Mouse (Mus musculus) mesoderm, embryonic 11.5 days (tissue): ENCODE data around the gene Defb43.

Experiments used
- DNase-seq: peaks from one replicate; pipeline ENCODE4 v3.0.0-alpha.2; 2012; ENCODE audit warnings: low read depth, low spot score

Defb43 gene

DNA sequence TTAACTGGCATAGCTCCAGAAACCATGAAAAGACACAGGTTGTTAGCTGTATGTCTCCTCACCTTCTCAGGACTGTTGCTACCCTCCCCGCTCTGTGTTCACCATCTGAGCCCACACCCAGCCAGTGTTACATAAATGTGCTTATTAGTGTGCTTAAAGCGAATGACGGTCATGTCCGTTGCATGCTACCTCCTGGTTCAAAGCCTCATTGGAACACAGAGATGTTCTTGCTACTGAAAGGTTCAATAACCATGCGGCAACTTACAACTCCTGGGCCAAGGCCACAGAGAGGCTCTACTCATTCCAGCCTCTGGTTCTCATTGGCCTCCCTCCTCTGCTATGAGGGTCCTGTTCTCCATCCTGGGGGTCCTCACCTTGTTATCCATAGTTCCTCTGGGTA lies at the start of gene Defb43:
Defb43 (plus strand) TSS at position 301 of the 400 bp plus-strand sequence.
- no peak for DNase-seq

DNA sequence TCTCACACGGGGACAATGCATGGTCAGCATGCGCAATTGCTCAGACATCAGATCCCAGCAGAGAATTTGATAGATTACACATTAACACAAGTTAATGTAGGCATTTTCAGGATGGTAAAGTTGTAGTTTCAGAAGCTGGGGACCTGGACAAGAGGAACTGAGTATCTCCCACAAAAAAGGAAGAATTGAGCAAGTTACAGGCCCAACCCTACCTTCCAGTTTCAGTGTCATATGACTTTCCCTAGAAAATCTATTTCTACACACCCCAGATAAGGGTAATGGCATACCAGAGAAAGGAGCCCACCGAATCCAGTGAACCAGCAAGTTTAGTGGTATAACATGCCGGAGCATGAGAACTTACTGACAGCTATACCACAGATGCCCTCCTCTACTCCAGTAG lies 47.9 kb upstream of the Defb43 start:
- no peak for DNase-seq

DNA sequence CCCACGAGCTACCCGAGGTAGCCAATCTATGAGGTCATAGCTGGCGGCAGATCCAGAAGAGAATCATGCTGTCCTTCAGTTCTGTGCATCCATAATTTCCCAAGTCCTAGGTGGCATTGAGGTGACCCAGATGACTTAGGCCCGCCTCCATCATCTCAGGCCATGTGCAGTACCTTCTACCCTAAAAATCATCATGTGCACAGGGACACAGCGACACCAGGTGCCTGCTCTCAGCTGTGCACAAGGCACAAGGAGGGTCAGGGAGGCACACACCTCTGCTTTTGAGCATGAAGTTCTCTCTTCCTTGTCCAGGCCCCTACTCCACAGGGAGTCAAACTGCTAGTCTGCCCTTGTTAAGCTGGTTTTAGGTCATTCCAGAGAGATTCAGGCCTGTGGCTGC lies 46.2 kb upstream of the Defb43 start:
- DNase-seq, result no peak

DNA sequence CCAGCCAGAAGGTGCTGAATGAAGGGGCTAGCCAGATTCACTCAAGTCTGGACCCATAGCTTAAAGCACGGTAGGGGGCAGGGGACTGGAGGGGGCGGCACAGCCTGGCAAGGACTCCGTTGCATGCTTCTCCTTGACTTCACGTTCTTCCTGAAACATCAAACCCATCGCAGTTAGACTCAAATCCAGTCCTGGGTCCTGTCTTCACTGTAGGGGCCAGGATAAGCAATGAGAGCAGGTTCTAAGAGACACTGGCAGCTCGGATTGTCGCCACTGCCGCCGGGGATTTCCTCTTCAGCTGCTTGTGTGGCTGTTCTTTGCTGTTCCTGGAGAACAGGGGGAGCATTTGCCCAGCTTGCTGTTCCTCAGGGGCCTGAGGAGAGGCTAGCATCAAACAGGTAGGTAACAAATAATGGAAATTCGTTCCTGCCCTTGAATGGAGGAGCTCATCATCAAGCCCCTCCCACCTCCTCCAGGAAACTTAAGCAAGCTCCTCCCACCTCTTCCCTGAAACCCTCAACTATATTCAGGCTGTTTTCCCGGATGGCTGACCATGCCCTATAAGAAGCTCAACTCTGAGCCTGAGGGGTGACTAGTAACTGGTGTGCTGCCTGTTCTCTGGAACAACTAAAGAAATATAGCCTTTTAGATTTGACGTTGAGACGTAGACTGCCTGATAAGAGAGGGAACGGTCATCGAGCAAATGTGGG lies 45.6 kb upstream of the Defb43 start:
- DNase-seq, result no peak

DNA sequence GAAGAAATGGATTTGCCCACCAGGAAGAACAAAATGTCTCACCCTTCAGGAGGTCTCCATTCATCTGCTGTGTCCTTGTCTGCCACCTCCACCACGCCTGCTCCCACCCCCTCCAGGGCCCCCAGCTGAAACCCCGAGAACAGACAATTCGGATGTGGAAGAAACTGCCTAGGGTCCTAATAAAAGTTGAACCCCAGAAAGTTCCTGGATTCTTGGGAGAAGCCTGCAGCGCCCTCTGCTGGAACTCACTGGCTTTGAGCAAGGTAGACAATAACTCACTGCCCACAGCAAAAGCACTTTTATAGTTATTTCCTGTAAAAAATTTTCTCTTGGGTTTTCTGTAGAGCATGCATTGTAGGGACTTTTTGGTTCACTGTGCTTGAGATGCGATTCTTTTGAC lies 36.5 kb upstream of the Defb43 start:
- DNase-seq, result peak; percentile 76

DNA sequence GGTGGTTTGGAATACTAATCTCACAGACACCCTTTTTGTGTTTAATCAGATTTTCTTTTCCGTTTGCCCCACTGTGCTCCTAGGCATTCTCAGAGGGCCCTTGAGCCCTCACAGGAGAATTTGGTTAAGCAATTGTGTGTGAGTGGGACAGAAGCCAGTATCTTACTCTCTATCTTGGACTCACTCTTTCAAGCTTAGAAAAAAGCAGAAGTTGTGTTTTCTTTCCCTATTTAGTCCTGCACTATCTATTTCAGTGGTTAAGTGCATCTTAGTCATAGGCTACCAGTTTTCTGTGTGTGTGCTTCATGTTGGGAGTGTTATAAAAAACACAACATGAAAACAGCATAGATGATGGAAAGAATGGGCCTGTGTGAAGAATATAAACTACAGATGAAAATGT lies 31.8 kb upstream of the Defb43 start:
- no peak for DNase-seq

DNA sequence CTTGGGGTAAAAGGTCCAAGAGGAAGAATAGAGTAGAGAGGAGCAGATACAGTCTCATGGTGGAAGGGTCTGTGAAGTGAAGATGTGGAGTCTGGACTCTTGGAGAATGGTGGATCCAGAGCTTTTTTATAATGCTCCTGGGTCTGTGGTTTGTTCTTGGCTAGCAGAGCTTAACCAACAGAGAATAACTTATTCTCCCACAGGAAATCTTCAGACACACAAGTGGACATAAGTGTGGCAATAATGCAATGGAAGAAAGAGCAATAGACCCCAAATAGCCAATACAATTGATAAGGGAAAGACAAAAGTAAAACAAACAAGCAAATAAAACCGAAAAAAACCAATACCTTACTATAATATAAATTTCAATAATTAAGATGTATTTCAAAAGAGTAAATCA lies 27.2 kb upstream of the Defb43 start, which contains the start of gene Defb48:
Defb48 (minus strand) TSS at position 101 of the 400 bp plus-strand sequence.
- DNase-seq, result no peak

DNA sequence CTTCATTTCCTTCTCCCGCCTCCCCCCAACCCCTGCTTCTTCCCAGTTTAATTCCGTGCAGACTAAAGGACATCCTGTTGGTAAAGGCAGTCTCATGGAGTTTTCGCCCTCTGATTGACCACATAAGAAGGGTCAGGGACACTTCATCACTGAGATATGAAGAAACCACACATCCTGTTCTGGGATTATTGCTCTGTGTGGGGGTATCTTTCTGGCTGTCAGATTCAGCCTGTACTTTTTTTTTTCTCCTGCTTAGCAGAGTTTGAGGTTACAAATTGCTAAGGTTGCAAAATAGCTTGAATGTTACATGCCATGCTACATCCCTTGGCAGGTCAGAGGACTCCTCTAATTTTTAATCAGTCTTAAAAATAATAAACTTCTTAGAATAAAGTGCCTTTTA lies 20.3 kb upstream of the Defb43 start:
- DNase-seq, result no peak

DNA sequence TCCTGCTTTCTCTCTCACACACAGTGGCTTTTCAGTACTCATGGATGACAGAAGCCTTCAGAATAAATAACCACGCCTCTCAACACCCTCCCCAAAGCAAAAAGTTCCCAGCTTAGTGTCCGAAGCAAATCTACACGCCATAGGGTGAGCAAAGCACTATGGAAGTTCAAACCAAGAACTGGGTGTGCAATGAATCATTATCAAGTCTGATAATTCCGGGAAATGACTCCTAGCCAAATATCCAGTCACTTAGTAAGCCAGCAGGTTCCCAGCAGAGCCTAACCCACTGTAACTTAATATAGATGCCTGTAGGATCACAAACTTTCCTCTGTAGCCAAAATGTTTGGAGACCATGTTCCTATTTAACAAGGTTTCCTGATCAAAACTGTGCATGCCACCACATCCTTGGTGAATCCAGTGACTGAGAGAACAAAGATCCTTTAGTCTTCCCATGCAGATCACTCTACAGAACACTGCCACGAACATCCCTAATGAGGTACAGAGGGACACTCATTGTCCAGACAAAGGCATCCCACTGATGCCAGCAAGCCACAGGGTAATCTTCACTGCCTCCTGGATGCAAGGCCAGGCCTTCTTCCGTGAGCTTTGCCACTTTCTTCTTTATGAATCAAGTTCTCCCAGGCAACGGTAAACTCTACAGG lies 19.6 kb upstream of the Defb43 start:
- DNase-seq, result no peak

DNA sequence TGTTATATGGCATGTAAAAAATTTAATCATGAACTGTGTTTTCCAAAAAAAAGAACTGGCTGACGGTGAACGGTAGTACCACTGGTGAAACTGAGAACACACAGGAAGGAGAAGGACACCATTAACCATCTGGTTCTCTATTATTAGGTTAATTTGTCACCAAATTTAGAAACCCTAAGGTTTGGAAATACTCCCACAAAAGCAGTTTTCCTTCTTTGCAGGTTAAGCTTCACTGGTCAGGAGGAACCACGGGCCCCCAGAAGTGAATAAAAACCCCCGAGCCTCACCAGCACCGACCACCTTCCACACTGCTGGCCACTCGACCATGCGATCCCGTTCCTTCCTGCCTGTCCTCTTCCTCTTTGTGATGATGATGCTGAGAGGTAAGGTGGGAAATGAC lies 13.8 kb upstream of the Defb43 start, which contains the start of gene Defb47:
Defb47 (plus strand) TSS at position 301 of the 400 bp plus-strand sequence.
- DNase-seq, result no peak

DNA sequence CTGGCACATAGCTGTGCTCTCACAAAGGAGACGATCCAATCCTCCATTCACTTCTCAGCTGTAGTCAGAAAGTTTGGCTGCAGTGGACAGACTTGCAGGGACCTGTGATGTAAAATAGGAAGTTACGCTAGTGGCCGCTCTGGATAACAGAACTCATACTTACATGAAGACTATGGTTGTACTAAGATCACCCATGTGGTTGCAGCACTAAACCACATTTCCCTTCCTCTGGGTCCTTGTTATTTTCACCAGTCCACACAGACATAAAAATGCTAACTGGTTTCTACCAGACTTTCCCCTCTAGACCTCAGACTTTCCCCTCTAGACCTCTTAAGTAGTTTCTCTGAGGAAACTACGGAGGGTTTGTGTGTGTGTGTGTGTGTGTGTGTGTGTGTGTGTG lies 12.6 kb upstream of the Defb43 start:
- no peak for DNase-seq

DNA sequence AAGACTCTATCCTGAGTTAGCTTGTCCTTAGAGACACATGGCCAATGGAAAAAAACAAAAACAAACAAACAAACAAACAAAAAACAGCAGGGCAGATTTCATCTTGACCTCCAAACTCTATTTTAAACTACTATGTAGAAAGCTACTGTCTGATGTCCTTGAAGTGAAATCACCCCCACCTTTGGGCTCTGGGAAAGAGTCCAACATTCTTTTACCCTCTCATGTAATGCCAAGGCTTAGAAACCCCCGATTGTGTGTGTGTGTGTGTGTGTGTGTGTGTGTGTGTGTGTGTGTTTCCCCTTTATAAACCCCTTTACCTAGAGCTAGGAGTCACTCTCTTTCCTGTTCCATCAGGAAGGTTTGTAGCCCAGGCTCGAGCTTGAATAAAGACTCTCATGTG lies 9.0 kb upstream of the Defb43 start:
- DNase-seq, result no peak

DNA sequence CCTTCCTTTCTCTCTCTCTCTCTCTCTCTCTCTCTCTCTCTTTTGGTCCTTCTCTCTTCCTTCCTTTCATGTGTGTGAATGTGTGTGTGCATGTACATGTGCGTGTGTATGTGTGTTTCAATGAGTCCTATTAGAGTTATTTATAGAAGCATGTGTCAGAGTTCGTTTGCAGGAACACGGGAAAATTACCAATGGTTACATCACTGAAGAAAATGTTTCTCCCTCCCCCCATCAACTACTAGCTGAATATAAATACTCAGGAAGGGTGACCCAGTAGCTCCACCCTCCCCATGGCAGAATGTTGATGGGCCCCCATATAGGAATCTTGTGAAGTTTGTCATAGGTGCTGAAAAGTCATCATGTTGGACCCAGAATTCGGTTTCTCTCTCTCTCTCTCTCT lies 1.5 kb downstream of the Defb43 start:
- DNase-seq, result no peak

DNA sequence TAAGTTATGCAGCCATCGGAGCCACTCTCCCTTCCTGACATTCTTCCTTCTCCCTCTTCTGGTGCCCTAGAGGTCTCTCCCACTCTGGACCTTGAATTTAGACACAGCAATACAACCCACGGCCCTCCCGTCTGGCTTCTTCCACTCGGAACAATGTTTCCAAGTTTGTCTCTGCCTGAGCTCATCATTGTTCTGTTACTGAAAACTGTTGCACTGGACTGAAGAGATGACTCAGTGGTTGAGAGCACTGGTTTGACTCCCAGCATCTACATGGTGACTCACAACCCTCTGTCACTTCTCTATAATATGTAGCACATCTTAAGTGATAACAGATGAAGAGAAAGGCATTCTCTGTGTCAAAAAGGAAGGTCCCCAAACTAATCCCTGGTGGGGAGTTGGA lies 3.1 kb downstream of the Defb43 start:
- DNase-seq, result no peak

DNA sequence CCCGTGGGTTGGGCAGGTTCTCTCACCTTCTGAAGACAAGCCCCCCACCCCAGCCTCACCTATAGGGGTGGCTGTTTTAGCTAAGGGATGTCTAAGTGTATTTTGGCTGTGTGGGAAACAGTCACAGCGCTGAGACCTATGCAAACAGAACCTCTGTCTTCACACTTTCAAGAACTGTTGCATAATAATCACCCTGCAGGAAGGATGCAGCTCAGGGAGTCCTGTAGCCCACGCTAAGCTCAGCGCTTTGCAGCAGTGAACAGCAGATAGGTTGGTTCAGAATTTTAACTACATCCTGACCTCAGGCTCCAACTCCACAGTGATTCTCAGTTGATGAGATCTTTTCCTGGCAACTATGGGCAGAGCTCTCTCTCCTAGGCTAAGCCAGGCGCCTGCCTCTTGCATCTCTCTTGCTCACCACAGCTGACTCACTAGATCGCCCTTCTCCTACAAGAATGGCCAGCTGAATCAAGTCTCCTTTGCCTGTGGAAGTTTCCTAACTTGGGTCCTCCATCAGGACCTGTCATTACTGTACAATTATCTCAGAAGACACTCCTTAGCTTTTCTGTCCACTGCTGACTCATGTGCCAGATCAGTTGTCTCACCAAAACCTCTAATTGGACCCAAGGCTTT lies 9.1 kb downstream of the Defb43 start:
- no peak for DNase-seq

DNA sequence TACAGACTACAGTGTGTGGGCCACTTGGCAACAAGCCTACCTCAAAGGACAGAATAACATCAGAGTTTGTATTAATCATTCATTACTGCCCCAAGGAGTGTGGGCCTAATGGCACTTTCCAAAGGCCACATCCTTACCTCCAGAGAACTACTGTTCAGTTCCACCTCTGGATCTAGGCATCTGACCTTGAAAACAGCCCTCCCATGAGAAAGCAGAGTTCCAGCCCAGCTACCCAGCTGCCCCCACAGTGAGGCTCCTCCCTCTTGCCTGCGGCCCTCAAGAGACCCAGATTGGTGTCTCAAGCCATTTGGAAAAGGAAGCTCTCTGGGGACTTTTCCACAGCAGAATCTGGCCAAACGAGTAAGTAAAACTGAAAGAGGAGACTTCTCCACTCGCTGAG lies 35.1 kb downstream of the Defb43 start, which contains the start of gene Defb42:
Defb42 (plus strand) TSS at position 301 of the 400 bp plus-strand sequence.
- DNase-seq, result no peak

DNA sequence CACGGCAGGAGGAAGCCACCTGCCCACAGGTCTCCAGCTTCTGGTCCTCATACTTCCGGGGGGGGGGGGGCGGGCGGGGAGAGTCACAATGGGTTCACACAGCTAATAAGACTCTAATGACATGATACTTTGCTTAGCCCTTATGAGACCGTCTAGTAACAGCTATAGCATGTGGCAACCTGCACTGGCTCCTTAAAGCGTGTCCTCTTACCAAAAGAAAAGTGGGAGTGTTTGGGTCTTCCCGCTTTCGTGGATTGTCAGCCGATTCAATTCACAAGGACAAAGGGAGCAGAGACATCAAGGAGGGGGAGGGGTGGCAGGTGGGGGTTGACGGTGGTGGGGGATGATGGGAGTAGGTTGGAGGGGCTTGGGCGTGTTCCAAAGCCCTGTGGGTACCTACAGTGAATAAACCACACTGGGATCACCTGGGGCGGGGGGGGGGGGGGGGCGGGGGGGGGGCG lies 38.4 kb downstream of the Defb43 start, which contains the start of gene Defb30:
Defb30 (minus strand) TSS at position 51 of the 461 bp plus-strand sequence.
- DNase-seq, result no peak

DNA sequence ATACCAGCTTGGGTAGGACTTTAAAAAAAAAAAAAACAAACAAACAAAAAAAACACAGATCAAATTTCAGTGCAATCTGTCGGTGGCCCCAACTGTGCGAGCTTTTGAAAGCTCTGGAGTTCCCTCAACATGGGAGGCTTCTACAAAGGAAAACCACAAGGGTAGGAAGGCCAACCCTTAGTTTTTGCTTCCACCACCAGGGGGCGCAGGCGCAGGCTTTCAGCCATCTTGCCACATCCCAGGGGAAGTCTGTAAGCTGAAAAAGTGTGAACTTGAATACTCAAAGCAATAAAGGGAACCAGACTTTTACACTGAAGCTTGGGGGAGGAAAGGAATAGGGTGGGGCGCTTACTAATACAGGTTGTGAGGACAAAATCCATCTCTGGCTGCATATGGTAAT lies 39.2 kb downstream of the Defb43 start:
- DNase-seq, result peak; percentile 61

DNA sequence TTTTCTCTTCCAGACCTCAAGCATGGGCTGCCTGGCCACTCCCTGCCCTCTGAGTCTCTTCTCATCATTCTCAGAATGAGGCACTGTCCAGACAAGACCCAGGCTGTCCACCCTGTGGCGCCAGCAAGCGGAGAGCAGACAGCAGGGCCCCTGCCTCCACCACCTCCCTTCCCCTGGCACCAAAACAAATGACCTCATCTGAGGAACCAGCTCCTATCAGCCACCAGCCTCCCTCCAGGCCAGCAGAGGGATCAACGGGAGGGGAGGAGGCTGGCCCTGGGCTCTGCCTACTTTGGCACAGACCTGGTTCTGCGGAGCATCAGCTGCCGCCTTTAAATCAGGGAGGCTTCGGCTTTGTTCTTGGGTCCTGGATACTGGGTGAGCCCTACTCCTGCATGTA lies 43.2 kb downstream of the Defb43 start:
- DNase-seq, result peak; percentile 37

DNA sequence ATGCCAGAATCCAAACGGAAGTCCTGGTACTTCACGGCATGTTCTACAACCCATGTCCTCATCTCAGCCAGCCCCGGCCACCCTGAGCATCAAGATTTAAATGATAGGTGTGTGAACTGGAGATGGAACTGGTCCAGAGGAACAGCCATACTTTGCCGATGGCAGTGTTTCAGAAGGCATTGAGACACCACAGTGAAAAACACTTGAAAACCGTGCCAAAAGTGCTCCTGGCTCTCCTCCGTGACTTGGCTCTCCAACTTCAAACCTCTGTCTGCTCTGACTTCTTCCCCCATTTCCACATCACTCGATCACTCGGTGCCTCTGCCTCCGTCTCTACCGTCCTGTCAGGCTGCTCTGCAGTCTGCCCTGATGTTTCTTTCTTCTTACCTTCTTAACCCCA lies 48.8 kb downstream of the Defb43 start:
- no peak for DNase-seq

DNA sequence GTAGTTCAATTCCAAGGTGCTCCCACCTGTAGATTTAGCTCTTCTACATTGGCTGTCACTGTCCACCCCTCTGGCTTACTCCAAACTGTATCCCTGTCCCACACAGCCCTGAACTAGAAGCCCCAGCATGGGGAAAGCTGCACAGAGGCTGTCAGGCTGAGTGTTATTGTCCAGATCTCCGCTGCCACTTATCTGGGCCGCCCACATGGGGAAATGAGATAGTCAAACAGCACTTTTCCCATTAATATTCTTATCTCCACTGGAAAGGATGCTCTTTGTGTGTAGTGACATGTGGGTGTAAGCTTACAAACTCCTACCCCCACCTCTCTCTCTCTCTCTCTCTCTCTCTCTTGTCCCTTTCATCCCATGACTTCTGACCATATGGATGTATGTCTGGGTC lies 50.6 kb downstream of the Defb43 start:
- DNase-seq, result no peak

DNA sequence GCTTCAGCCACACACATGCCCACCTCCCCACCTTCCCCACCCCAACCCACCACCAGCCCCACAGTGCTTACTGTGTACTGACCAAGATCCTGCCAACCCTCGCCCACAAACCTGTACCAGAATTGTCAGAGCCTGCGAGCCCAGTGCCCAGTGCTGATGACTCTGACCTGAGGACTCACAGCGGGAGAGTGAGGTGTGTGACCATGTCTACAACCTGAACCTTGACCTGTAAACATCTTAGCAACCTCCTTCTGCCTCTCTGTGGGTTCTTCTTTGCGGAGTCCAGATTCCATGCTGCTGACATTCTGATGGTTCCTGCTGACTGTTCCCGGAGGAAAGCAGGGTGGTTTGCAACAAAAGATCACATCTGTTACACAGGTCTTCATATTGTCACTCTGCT lies 53.8 kb downstream of the Defb43 start:
- no peak for DNase-seq
